Comparison of ENCODE assay signal across 8 mouse cellular contexts in genomic region chr11:85712860-85713813, GRCm38 (mm10).
DNase-seq lines count a peak whose midpoint lies in the region; ATAC-seq and TF ChIP-seq lines count a peak whose summit lies in the region.

No protein-coding gene starts in this region.

- H3K4me1 ChIP-seq in intestine, embryonic 15.5 days (replicated peaks): peaks cover 16% of the 10 kb centered on the region
- H3K4me1 ChIP-seq in liver, embryonic 14.5 days (replicated peaks; ENCODE audit: control insufficient read depth in 2 of 2, insufficient read depth in 2 of 2, low read length in 1 of 2): peaks cover 0 to 9% of the 10 kb centered on the region in 2 experiments; a peak in 3 of 4 replicates
- H3K4me1 ChIP-seq in neural tube, embryonic 15.5 days: peaks cover 25% of the 10 kb centered on the region

- DNase-seq in layer of hippocampus, adult 11-12 months (ENCODE audit: low spot score): peak; percentile 64
- DNase-seq in layer of hippocampus, adult 8-10 months (ENCODE audit: low spot score in 2 of 2): no peak
- peak; percentile 65 to 73 for DNase-seq in adrenal gland, adult 18-20 months (ENCODE audit: low spot score in 2 of 2)
- DNase-seq in gastrocnemius, adult 8-10 months (ENCODE audit: low spot score in 2 of 2): peak; percentile 58 to 59
- peak; percentile 20 to 31 (median 30) for DNase-seq in liver, embryonic 14.5 days (ENCODE audit: low read depth in 3 of 3, low spot score in 3 of 3)
- no peak for DNase-seq in left cerebral cortex, postnatal 36 days (ENCODE audit: low spot score in 2 of 2)

- H3K27ac ChIP-seq in intestine, embryonic 15.5 days: no peak overlapping the region
- H3K27ac ChIP-seq in liver, embryonic 14.5 days: no peak overlapping the region
- no peak overlapping the region for H3K27ac ChIP-seq in neural tube, embryonic 15.5 days (replicated peaks)

- TF ChIP-seq EP300 in liver, embryonic 14.5 days (IDR thresholded peaks at IDR 0.05; ENCODE audit: low read depth): no peak

- 27% methylated on average over 19 of the region's 19 CpGs for WGBS in intestine, embryonic 15.5 days
- 44% methylated on average over 19 of the region's 19 CpGs for WGBS in liver, embryonic 14.5 days (ENCODE audit: insufficient replicate concordance)
- WGBS in neural tube, embryonic 15.5 days: 36% methylated on average over 19 of the region's 19 CpGs

- H3K9me3 ChIP-seq in intestine, embryonic 15.5 days: no peaks in the 10 kb centered on the region
- H3K9me3 ChIP-seq in liver, embryonic 14.5 days (ENCODE audit: control insufficient read depth, low read length): no peaks in the 10 kb centered on the region
- no peaks in the 10 kb centered on the region for H3K9me3 ChIP-seq in neural tube, embryonic 15.5 days (replicated peaks)

- H3K36me3 ChIP-seq in intestine, embryonic 15.5 days: no peaks in the 10 kb centered on the region
- no peaks in the 10 kb centered on the region for H3K36me3 ChIP-seq in liver, embryonic 14.5 days (replicated peaks; ENCODE audit: control insufficient read depth, insufficient read depth, low read depth)
- no peaks in the 10 kb centered on the region for H3K36me3 ChIP-seq in neural tube, embryonic 15.5 days

- H3K4me2 ChIP-seq in intestine, embryonic 15.5 days (replicated peaks): peak overlapping the region; percentile 35
- no peak overlapping the region; the same call in 1 of the 2 replicates for H3K4me2 ChIP-seq in liver, embryonic 14.5 days (ENCODE audit: low read depth)
- H3K4me2 ChIP-seq in neural tube, embryonic 15.5 days: peak overlapping the region; percentile 17; the same call in 1 of the 2 replicates

- ATAC-seq in intestine, embryonic 15.5 days: peak; percentile 83
- ATAC-seq in liver, embryonic 14.5 days (ENCODE audit: insufficient read depth): no peak
- ATAC-seq in neural tube, embryonic 15.5 days (ENCODE audit: low FRiP score): no peak

- no peak overlapping the region for H3K4me3 ChIP-seq in intestine, embryonic 15.5 days (replicated peaks)
- no peak overlapping the region for H3K4me3 ChIP-seq in liver, embryonic 14.5 days (ENCODE audit: insufficient read depth in 1 of 2, low read depth in 2 of 2, low read length in 2 of 2)
- no peak overlapping the region for H3K4me3 ChIP-seq in neural tube, embryonic 15.5 days (replicated peaks)

- intact Hi-C loops in left cerebral cortex, postnatal 36 days (cut with DNase I): no loop called here

- TF ChIP-seq CTCF in liver, embryonic 14.5 days (IDR thresholded peaks at IDR 0.05; ENCODE audit: low read depth): no peak

- no peak overlapping the region for H3K9ac ChIP-seq in intestine, embryonic 15.5 days
- H3K9ac ChIP-seq in liver, embryonic 14.5 days (replicated peaks): no peak overlapping the region
- H3K9ac ChIP-seq in neural tube, embryonic 15.5 days (replicated peaks): no peak overlapping the region

- H3K27me3 ChIP-seq in intestine, embryonic 15.5 days (replicated peaks): peaks cover 28% of the 10 kb centered on the region
- H3K27me3 ChIP-seq in liver, embryonic 14.5 days (ENCODE audit: control insufficient read depth, insufficient read depth, low read length): no peaks in the 10 kb centered on the region
- peaks cover 6% of the 10 kb centered on the region; the same call in 1 of the 2 replicates for H3K27me3 ChIP-seq in neural tube, embryonic 15.5 days (replicated peaks)

Comparison
In these comparisons a context has a peak if more than half of its experiments do, and no peak if none do; other contexts are left out.
1. DNase-seq: peak in layer of hippocampus, adult 11-12 months (single experiment), adrenal gland, adult 18-20 months (2 of 2), gastrocnemius, adult 8-10 months (2 of 2) and liver, embryonic 14.5 days (3 of 3); none in layer of hippocampus, adult 8-10 months (0 of 2) and left cerebral cortex, postnatal 36 days (0 of 2).